Mouse (Mus musculus) gastrocnemius, postnatal 25 days (tissue): ENCODE data around the gene Vsir. TPM values are rescaled to one million over a fixed set of nuclear protein-coding genes. Genes with fewer than 3 reads are reported as not detected.

Experiments
- total RNA-seq, 2 experiments: library from RNA; stranded (reverse); gene quantifications; 1 replicate in 1 of 2; 2 replicates in 1 of 2; pipeline ENCODE4 v1.2.3; 2021

Vsir gene
- total RNA-seq, 2 experiments from 2014 or later: 7.0 to 7.4 TPM

Other genes with a start within 250 kb of the Vsir start
- 1 to 10 TPM; 4.7 to 5.7 TPM for gene Spock2, start 240.6 kb upstream of the Vsir start, total RNA-seq
- gene Chst3, start 127.6 kb upstream of the Vsir start, total RNA-seq: under 1 TPM; 0.26 to 0.51 TPM
- 100 to 1,000 TPM; 590 to 608 TPM for gene Psap, start 69.2 kb upstream of the Vsir start, total RNA-seq
- gene Gm17455, start 52.9 kb downstream of the Vsir start, total RNA-seq: not detected